Mouse (Mus musculus): ENCODE measurements around the gene Sprtn. TPM values are rescaled to one million over a fixed set of nuclear protein-coding genes. Genes with fewer than 3 reads are reported as not detected.

Sprtn gene
- polyA plus RNA-seq, 1 experiment, result 13.3 TPM

DNA sequence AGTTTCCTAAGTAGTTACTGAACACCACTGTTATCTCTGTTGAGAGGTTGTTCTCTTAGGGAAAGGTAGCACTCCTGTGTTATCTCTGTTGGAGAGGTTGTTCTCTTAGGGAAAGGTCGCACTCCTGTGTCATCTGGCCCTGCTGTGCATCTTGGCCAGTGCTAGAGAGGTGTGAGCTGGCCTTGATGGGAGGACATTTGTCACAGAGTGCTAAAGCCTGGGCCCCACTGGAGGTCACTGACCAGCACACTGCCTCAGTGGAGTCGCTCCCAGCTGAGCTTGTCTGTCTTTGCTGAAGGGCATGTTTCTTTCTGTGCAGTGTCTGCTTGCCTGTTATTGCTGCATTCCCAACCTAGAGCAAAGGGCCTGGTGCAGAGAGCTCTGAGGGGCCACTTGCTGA is 30.6 kb upstream of the Sprtn start:
- H3ac ChIP-seq (ENCODE audit: control insufficient read depth, insufficient read length), result no peak overlapping the region
- no peak overlapping the region for H3K4me3 ChIP-seq
- peaks cover 7% of the 10 kb centered on the region for H3K36me3 ChIP-seq (ENCODE audit: control insufficient read depth, insufficient read depth)
- H3K27me3 ChIP-seq (ENCODE audit: control insufficient read depth, insufficient read depth, insufficient read length), result no peaks in the 10 kb centered on the region
- H3K4me2 ChIP-seq (ENCODE audit: low read depth), result no peak overlapping the region
- TF ChIP-seq REST (IDR thresholded peaks at IDR 0.05; ENCODE audit: insufficient read depth, insufficient read length) (no peak), TCF3 (IDR thresholded peaks at IDR 0.05; ENCODE audit: insufficient read length, low read depth) (no peak), USF1 (IDR thresholded peaks at IDR 0.05; ENCODE audit: low read depth) (no peak), MYOG (IDR thresholded peaks at IDR 0.05; ENCODE audit: control insufficient read depth in 1 of 3, insufficient read depth in 1 of 3, insufficient read length in 2 of 3, low read depth in 2 of 3) (no peak), TCF12 (IDR thresholded peaks at IDR 0.05; ENCODE audit: insufficient read depth, poor library complexity, severe bottlenecking) (no peak), CEBPB (IDR thresholded peaks at IDR 0.05; ENCODE audit: insufficient read depth, poor library complexity, severe bottlenecking) (no peak), SRF (IDR thresholded peaks at IDR 0.05; ENCODE audit: control insufficient read depth, insufficient read length, low read depth) (no peak), POLR2AphosphoS2 (IDR thresholded peaks at IDR 0.05; ENCODE audit: insufficient read length, low read depth) (no peak)
- peaks cover 68% of the 10 kb centered on the region for H3K79me2 ChIP-seq (ENCODE audit: control insufficient read depth, insufficient read depth)

DNA sequence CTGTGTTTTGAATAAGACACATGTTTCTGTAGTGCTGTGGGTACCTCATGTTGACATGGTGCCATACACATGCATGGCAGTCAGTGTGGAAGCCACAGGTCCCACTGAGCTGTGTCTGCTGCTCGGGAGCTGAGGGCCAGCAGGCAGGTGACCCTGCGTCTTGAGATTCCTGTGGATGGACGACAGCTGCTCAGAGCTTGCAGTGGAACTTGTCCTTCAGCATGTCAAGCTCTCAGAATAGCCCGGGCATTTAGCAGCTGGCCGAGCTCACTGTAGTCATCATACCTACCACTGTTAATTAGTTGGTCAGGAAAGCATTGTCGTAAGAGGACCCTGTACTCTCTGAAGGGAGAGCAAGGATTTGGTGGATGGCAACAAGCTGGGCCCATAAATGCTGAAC is 28.0 kb upstream of the Sprtn start:
- Histone ChIP-seq H3K4me2 (ENCODE audit: low read depth) (peak overlapping the region; percentile 19), H3K36me3 (ENCODE audit: control insufficient read depth, insufficient read depth) (peaks cover 24% of the 10 kb centered on the region), H3K27me3 (ENCODE audit: control insufficient read depth, insufficient read depth, insufficient read length) (no peaks in the 10 kb centered on the region), H3ac (ENCODE audit: control insufficient read depth, insufficient read length) (no peak overlapping the region), H3K4me3 (no peak overlapping the region), H3K79me2 (ENCODE audit: control insufficient read depth, insufficient read depth) (peaks cover 46% of the 10 kb centered on the region)
- no peak for TF ChIP-seq E2F4 (IDR thresholded peaks at IDR 0.05; ENCODE audit: insufficient read depth)
- TF ChIP-seq POLR2AphosphoS2 (IDR thresholded peaks at IDR 0.05; ENCODE audit: insufficient read length, low read depth), result no peak
- no peak for TF ChIP-seq MAX (IDR thresholded peaks at IDR 0.05; ENCODE audit: low read depth)
- TF ChIP-seq TCF12 (IDR thresholded peaks at IDR 0.05; ENCODE audit: insufficient read depth, poor library complexity, severe bottlenecking), result peak; percentile 69
- peak; percentile 92 for TF ChIP-seq TCF3 (IDR thresholded peaks at IDR 0.05; ENCODE audit: insufficient read length, low read depth)
- TF ChIP-seq MYOG (IDR thresholded peaks at IDR 0.05; ENCODE audit: control insufficient read depth in 1 of 3, insufficient read depth in 1 of 3, insufficient read length in 2 of 3, low read depth in 2 of 3), result peak; percentile 96 to 100 (median 97)
- TF ChIP-seq REST (IDR thresholded peaks at IDR 0.05; ENCODE audit: insufficient read depth, insufficient read length), result no peak
- peak; percentile 40 for TF ChIP-seq SRF (IDR thresholded peaks at IDR 0.05; ENCODE audit: control insufficient read depth, insufficient read length, low read depth)
- no peak for TF ChIP-seq USF1 (IDR thresholded peaks at IDR 0.05; ENCODE audit: low read depth)
- no peak for TF ChIP-seq CEBPB (IDR thresholded peaks at IDR 0.05; ENCODE audit: insufficient read depth, poor library complexity, severe bottlenecking)
- peak; percentile 20 for TF ChIP-seq POLR2A (IDR thresholded peaks at IDR 0.05; ENCODE audit: insufficient read length, low read depth)
- TF ChIP-seq MYOD1 (IDR thresholded peaks at IDR 0.05; ENCODE audit: control insufficient read depth in 1 of 3, insufficient read length in 2 of 3, low read depth in 2 of 3), result peak; percentile 84 to 98 (median 89)

DNA sequence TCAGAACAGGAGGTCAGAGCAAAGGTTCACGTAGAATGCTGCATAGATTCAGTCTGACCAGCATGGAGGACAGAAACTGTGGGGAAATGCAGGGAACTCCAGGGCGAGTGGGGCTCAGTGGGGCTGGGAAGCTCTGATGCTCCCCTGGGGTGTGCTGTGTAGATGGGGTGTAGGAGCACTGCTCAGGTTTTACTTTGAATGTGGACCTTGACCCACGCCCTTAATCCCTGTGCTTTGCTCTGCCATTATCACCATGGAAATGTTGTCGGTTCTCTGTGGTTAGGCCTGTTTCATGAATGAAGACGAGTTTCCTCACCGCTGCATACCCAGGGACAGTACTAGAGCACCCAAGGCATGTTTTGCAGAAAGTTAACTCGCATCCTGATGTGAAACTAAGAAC is 26.2 kb upstream of the Sprtn start:
- TF ChIP-seq MYOD1 (IDR thresholded peaks at IDR 0.05; ENCODE audit: control insufficient read depth in 1 of 3, insufficient read length in 2 of 3, low read depth in 2 of 3) (no peak), POLR2AphosphoS2 (IDR thresholded peaks at IDR 0.05; ENCODE audit: insufficient read length, low read depth) (no peak), MAX (IDR thresholded peaks at IDR 0.05; ENCODE audit: low read depth) (no peak), CEBPB (IDR thresholded peaks at IDR 0.05; ENCODE audit: insufficient read depth, poor library complexity, severe bottlenecking) (no peak), POLR2A (IDR thresholded peaks at IDR 0.05; ENCODE audit: insufficient read length, low read depth) (no peak), SRF (IDR thresholded peaks at IDR 0.05; ENCODE audit: control insufficient read depth, insufficient read length, low read depth) (no peak), REST (IDR thresholded peaks at IDR 0.05; ENCODE audit: insufficient read depth, insufficient read length) (no peak), E2F4 (IDR thresholded peaks at IDR 0.05; ENCODE audit: insufficient read depth) (no peak), TCF3 (IDR thresholded peaks at IDR 0.05; ENCODE audit: insufficient read length, low read depth) (no peak), TCF12 (IDR thresholded peaks at IDR 0.05; ENCODE audit: insufficient read depth, poor library complexity, severe bottlenecking) (no peak)
- H3ac ChIP-seq (ENCODE audit: control insufficient read depth, insufficient read length), result no peak overlapping the region
- H3K4me2 ChIP-seq (ENCODE audit: low read depth), result no peak overlapping the region
- no peak overlapping the region for H3K4me3 ChIP-seq
- H3K36me3 ChIP-seq (ENCODE audit: control insufficient read depth, insufficient read depth), result peaks cover 28% of the 10 kb centered on the region
- peaks cover 28% of the 10 kb centered on the region for H3K79me2 ChIP-seq (ENCODE audit: control insufficient read depth, insufficient read depth)
- no peaks in the 10 kb centered on the region for H3K27me3 ChIP-seq (ENCODE audit: control insufficient read depth, insufficient read depth, insufficient read length)

DNA sequence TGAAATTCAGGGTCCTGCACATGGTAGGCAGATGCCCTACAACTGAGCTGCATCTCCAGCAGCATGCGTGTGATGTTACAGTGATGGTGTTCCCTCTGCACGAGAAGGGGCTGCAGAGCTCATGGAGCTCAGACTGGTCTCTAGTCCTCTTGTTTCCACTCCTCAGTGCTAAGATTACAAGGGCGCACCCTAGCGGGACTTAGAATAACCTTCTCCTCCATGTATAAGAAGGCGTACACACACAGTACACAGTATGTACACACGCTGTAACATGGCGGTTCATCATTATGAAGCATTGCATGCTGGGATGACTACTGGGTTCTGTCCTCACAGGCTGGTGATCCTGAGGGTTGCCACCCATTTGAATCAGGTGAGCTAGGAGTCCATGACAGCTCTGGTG is 25.6 kb upstream of the Sprtn start:
- H3K36me3 ChIP-seq (ENCODE audit: control insufficient read depth, insufficient read depth), result peaks cover 28% of the 10 kb centered on the region
- no peak overlapping the region for H3K4me3 ChIP-seq
- no peak overlapping the region for H3K4me2 ChIP-seq (ENCODE audit: low read depth)
- no peak for TF ChIP-seq REST (IDR thresholded peaks at IDR 0.05; ENCODE audit: insufficient read depth, insufficient read length)
- TF ChIP-seq POLR2A (IDR thresholded peaks at IDR 0.05; ENCODE audit: insufficient read length, low read depth), result no peak
- TF ChIP-seq TCF3 (IDR thresholded peaks at IDR 0.05; ENCODE audit: insufficient read length, low read depth), result no peak
- no peak for TF ChIP-seq USF1 (IDR thresholded peaks at IDR 0.05; ENCODE audit: low read depth)
- no peak for TF ChIP-seq MAX (IDR thresholded peaks at IDR 0.05; ENCODE audit: low read depth)
- no peak for TF ChIP-seq CEBPB (IDR thresholded peaks at IDR 0.05; ENCODE audit: insufficient read depth, poor library complexity, severe bottlenecking)
- TF ChIP-seq E2F4 (IDR thresholded peaks at IDR 0.05; ENCODE audit: insufficient read depth), result no peak
- no peak for TF ChIP-seq SRF (IDR thresholded peaks at IDR 0.05; ENCODE audit: control insufficient read depth, insufficient read length, low read depth)
- TF ChIP-seq MYOD1 (IDR thresholded peaks at IDR 0.05; ENCODE audit: control insufficient read depth in 1 of 3, insufficient read length in 2 of 3, low read depth in 2 of 3), result no peak
- TF ChIP-seq TCF12 (IDR thresholded peaks at IDR 0.05; ENCODE audit: insufficient read depth, poor library complexity, severe bottlenecking), result no peak
- TF ChIP-seq MYOG (IDR thresholded peaks at IDR 0.05; ENCODE audit: control insufficient read depth in 1 of 3, insufficient read depth in 1 of 3, insufficient read length in 2 of 3, low read depth in 2 of 3), result no peak
- no peak for TF ChIP-seq POLR2AphosphoS2 (IDR thresholded peaks at IDR 0.05; ENCODE audit: insufficient read length, low read depth)
- H3K27me3 ChIP-seq (ENCODE audit: control insufficient read depth, insufficient read depth, insufficient read length), result no peaks in the 10 kb centered on the region
- no peak overlapping the region for H3ac ChIP-seq (ENCODE audit: control insufficient read depth, insufficient read length)
- peaks cover 22% of the 10 kb centered on the region for H3K79me2 ChIP-seq (ENCODE audit: control insufficient read depth, insufficient read depth)
